Mouse (Mus musculus): ENCODE results near the gene Olfr1049.
"Not testable (repeated sequence)": the region's sequence is repeated elsewhere in the genome, so short reads cannot be mapped to it uniquely, and the experiment has no call there.

Olfr1049 gene

DNA sequence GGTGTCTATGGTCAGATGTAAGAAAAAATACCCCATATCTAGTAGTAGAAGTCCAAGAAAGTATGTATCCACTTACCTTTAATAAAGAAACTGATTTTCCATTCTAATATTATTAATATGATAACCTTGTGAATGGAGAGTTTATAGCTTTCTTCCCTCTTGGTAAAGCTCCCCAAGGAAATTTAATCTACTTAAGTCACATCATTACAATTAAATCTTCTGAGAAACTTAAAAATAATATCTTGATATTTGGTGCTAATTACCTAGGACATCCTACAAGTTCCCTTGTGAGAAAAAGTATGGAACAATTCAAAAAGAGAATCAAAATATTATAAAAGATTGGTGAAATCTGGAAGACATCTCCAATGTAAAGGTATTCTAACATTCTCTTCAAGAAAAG, at the start of gene Olfr1049:
Olfr1049 (minus strand) TSS at position 101 of the 400 bp plus-strand sequence.
- not testable (repeated sequence) for DNase-seq (ENCODE audit: low read depth, low spot score)

- no peak for DNase-seq (ENCODE audit: low read depth, low spot score)
Observed at GRCm38 (mm10) chr2:86292155-86292554, 34.0 kb upstream of the Olfr1049 start, which contains the start of gene Olfr1052. Olfr1052 (plus strand) TSS chr2:86292455.

GRCm38 (mm10) chr2:86278988-86279387, 20.9 kb upstream of the Olfr1049 start, which contains the start of gene Olfr1051:
Olfr1051 (minus strand) TSS chr2:86279088.
- not testable (repeated sequence) for DNase-seq (ENCODE audit: low read depth, low spot score)

DNA sequence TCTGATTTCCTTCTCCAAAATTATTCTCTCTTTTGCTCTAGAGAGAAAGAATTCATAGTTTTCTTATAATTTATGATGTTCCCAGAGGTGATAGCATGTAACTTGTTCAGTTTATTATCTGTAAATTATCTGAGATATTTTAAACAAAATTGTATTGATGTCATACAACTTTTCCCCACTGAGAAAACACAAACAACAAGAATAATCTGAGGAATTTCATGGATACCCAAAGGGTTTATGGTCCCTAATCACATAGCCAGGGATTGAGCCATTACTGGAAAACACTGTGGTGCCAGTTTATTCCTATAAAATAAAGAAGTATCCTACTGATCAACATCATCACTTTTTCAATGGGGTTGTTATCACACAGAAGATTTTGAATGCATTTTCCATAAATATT, 17.9 kb downstream of the Olfr1049 start, which contains the start of gene Olfr1048:
Olfr1048 (minus strand) TSS at position 101 of the 400 bp plus-strand sequence.
- no peak for DNase-seq (ENCODE audit: low read depth, low spot score)

- DNase-seq (ENCODE audit: low read depth, low spot score), result no peak
Observed at GRCm38 (mm10) chr2:86231301-86231700, 26.8 kb downstream of the Olfr1049 start, which contains the start of gene Olfr1047. Olfr1047 (minus strand) TSS chr2:86231401.

DNA sequence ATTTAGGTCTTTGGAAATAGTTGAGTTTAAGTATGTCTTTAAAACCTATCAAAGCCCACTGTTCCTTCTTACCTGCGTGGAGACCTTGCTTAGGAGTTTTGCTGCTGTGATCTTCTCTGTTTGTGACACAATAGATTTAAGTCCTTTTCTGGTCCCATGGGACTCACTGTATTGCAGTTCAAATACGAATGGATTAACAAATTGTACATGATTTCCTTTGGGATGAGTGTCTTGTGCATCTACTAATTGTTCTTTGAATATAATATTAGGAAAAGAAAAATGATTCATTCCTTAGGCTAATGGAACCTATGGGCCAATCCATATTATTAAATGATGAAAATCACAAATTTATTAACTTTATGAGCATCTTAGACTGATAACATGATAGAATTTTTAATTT, 38.9 kb downstream of the Olfr1049 start, which contains the start of gene Olfr1046:
Olfr1046 (minus strand) TSS at position 101 of the 400 bp plus-strand sequence.
- DNase-seq (ENCODE audit: low read depth, low spot score), result no peak

All from A20 (cell line).